Mouse (Mus musculus): Measurements from ENCODE around the gene Nrcam. TPM values are rescaled to one million over a fixed set of nuclear protein-coding genes. Genes with fewer than 3 reads are reported as not detected.

Gene Nrcam
- total RNA-seq, 1 experiment from 2014 or later = not detected

- no peak for ATAC-seq (replicated peaks; ENCODE audit: insufficient number of reproducible peaks, low FRiP score, low TSS enrichment, poor library complexity, severe bottlenecking)
These were observed 17.5 kb downstream of the Nrcam start for GRCm38 (mm10) chr12:44346143-44346542.

GRCm38 (mm10) chr12:44355116-44355515, 26.4 kb downstream of the Nrcam start:
- no peak for ATAC-seq (replicated peaks; ENCODE audit: insufficient number of reproducible peaks, low FRiP score, low TSS enrichment, poor library complexity, severe bottlenecking)

- ATAC-seq (replicated peaks; ENCODE audit: insufficient number of reproducible peaks, low FRiP score, low TSS enrichment, poor library complexity, severe bottlenecking) = no peak
These were observed 28.8 kb downstream of the Nrcam start for GRCm38 (mm10) chr12:44357460-44357859.

GRCm38 (mm10) chr12:44357881-44358280, 29.2 kb downstream of the Nrcam start:
- no peak for ATAC-seq (replicated peaks; ENCODE audit: insufficient number of reproducible peaks, low FRiP score, low TSS enrichment, poor library complexity, severe bottlenecking)

GRCm38 (mm10) chr12:44371076-44371710, 42.5 kb downstream of the Nrcam start:
- ATAC-seq (replicated peaks; ENCODE audit: insufficient number of reproducible peaks, low FRiP score, low TSS enrichment, poor library complexity, severe bottlenecking) = no peak

GRCm38 (mm10) chr12:44375956-44376355, 47.3 kb downstream of the Nrcam start:
- ATAC-seq (replicated peaks; ENCODE audit: insufficient number of reproducible peaks, low FRiP score, low TSS enrichment, poor library complexity, severe bottlenecking) = no peak

GRCm38 (mm10) chr12:44378431-44379161, 49.9 kb downstream of the Nrcam start:
- no peak for ATAC-seq (replicated peaks; ENCODE audit: insufficient number of reproducible peaks, low FRiP score, low TSS enrichment, poor library complexity, severe bottlenecking)

- ATAC-seq (replicated peaks; ENCODE audit: insufficient number of reproducible peaks, low FRiP score, low TSS enrichment, poor library complexity, severe bottlenecking) = no peak
These were observed 52.1 kb downstream of the Nrcam start for GRCm38 (mm10) chr12:44380805-44381204.

- no peak for ATAC-seq (replicated peaks; ENCODE audit: insufficient number of reproducible peaks, low FRiP score, low TSS enrichment, poor library complexity, severe bottlenecking)
These were observed 57.7 kb downstream of the Nrcam start for GRCm38 (mm10) chr12:44386398-44386797.

GRCm38 (mm10) chr12:44388220-44388619, 59.5 kb downstream of the Nrcam start:
- ATAC-seq (replicated peaks; ENCODE audit: insufficient number of reproducible peaks, low FRiP score, low TSS enrichment, poor library complexity, severe bottlenecking) = no peak

GRCm38 (mm10) chr12:44390391-44391137, 61.9 kb downstream of the Nrcam start:
- no peak for ATAC-seq (replicated peaks; ENCODE audit: insufficient number of reproducible peaks, low FRiP score, low TSS enrichment, poor library complexity, severe bottlenecking)

GRCm38 (mm10) chr12:44394901-44395300, 66.2 kb downstream of the Nrcam start:
- ATAC-seq (replicated peaks; ENCODE audit: insufficient number of reproducible peaks, low FRiP score, low TSS enrichment, poor library complexity, severe bottlenecking) = no peak

GRCm38 (mm10) chr12:44397782-44398181, 69.1 kb downstream of the Nrcam start:
- ATAC-seq (replicated peaks; ENCODE audit: insufficient number of reproducible peaks, low FRiP score, low TSS enrichment, poor library complexity, severe bottlenecking) = no peak

GRCm38 (mm10) chr12:44402134-44402533, 73.4 kb downstream of the Nrcam start:
- ATAC-seq (replicated peaks; ENCODE audit: insufficient number of reproducible peaks, low FRiP score, low TSS enrichment, poor library complexity, severe bottlenecking) = no peak

GRCm38 (mm10) chr12:44403270-44403669, 74.6 kb downstream of the Nrcam start:
- ATAC-seq (replicated peaks; ENCODE audit: insufficient number of reproducible peaks, low FRiP score, low TSS enrichment, poor library complexity, severe bottlenecking) = no peak

GRCm38 (mm10) chr12:44403731-44404424, 75.2 kb downstream of the Nrcam start:
- ATAC-seq (replicated peaks; ENCODE audit: insufficient number of reproducible peaks, low FRiP score, low TSS enrichment, poor library complexity, severe bottlenecking) = no peak

- no peak for ATAC-seq (replicated peaks; ENCODE audit: insufficient number of reproducible peaks, low FRiP score, low TSS enrichment, poor library complexity, severe bottlenecking)
These were observed 81.1 kb downstream of the Nrcam start for GRCm38 (mm10) chr12:44409786-44410185.

- no peak for ATAC-seq (replicated peaks; ENCODE audit: insufficient number of reproducible peaks, low FRiP score, low TSS enrichment, poor library complexity, severe bottlenecking)
These were observed 82.3 kb downstream of the Nrcam start for GRCm38 (mm10) chr12:44411031-44411430.
